Mouse (Mus musculus) adrenal gland, postnatal 4 days (tissue): ENCODE results near the gene Hipk2. TPM values are rescaled to one million over a fixed set of nuclear protein-coding genes. Genes with fewer than 3 reads are reported as not detected.

Experiments used
- DNase-seq, 2 experiments: peaks; one replicate each; pipeline ENCODE4 v3.0.0; 2021 to 2022; ENCODE audit warnings: low spot score in 2 of 2, mixed read lengths in 2 of 2
- total RNA-seq, 2 experiments: library from RNA; stranded (reverse); gene quantifications; 2 replicates each; pipeline ENCODE4 v1.2.3; 2021

Hipk2 gene
- total RNA-seq, 2 experiments from 2014 or later: 97.4 to 117 TPM

DNA sequence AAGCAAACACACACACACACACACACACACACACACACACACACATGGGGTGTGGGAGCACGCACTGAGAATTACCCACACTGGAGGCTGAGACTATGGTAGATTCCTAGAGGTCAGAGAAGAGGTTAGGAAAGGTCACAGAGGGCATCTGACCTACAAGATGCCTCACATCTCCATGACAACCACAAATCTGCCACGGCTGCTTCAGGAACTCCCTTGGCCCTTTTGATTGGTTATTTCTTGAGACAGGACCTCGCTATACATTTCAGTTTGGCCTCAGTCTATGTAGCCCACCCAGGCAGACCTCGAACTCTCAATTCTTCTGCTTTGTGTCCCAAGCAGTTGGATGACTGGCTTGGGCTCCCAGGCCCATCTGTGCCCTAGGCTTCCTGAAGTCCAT lies 214.3 kb downstream of the Hipk2 start:
- no peak for DNase-seq

DNA sequence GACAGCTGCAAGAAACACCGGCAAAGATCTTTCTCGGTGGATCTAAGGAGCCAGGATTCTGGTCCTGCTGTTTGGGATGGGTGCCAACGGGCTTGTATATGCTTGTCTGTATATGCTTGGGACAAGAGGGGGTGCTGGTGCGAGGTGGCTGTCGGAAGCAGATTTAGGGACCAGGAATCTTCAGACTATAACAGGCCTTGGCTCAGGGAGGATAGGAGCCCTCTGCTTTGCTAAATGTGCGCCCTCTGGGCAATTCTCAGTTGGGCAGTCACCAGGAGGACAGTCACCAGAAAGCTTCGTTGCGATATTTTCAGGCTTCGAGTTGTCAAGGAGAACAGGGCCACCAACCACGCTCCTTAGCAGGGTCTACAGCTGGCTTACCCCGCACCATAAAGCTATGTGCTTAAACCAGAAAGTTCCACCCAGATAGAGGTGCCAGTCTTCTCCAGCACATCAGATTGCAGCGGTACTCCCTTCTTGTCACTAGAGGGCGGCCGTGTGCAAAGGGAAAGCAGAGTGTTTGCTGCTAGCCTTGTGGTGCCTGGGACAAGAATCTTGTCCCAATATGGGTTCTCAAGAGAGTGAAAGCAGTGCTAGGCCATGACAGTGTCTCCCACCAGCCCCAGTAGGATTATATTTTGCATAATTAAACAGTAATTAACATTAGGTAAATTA lies 225.6 kb downstream of the Hipk2 start:
- DNase-seq: peak; percentile 12 to 47

DNA sequence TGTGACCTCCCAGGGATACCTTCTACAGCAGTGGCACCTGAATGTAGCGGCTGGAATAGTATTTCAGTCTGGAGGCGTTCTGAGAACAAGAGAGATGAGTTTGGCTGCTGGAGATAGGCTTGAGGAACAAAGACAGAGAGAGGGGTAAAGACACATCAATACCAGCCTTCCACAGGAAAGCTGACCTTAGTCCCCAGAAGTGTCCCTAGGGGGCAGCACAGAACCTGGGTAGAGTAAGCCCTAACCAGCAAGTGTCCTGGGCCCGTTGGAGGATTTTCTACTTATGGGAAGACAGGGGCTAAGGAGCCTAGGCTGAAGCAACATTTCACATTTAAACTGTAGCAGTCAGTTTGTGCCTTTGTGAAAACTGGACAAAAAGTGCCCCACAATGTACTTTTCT lies 226.4 kb downstream of the Hipk2 start:
- DNase-seq: no peak

Other genes with a start within 250 kb of the Hipk2 start
- 1 to 10 TPM; 1.2 to 1.9 TPM for gene Klrg2, start 238.9 kb downstream of the Hipk2 start, total RNA-seq
- gene Clec2l, start 213.1 kb downstream of the Hipk2 start, total RNA-seq: 1 to 10 TPM; 6.0 to 7.0 TPM
- gene Tbxas1, start 761 bp downstream of the Hipk2 start, total RNA-seq: 1 to 10 TPM; 4.4 to 4.6 TPM
- 10 to 100 TPM; 21.7 to 22.5 TPM for gene Parp12, start 242.2 kb upstream of the Hipk2 start, total RNA-seq